Mouse (Mus musculus): ENCODE data around the gene Cog7.

DNA sequence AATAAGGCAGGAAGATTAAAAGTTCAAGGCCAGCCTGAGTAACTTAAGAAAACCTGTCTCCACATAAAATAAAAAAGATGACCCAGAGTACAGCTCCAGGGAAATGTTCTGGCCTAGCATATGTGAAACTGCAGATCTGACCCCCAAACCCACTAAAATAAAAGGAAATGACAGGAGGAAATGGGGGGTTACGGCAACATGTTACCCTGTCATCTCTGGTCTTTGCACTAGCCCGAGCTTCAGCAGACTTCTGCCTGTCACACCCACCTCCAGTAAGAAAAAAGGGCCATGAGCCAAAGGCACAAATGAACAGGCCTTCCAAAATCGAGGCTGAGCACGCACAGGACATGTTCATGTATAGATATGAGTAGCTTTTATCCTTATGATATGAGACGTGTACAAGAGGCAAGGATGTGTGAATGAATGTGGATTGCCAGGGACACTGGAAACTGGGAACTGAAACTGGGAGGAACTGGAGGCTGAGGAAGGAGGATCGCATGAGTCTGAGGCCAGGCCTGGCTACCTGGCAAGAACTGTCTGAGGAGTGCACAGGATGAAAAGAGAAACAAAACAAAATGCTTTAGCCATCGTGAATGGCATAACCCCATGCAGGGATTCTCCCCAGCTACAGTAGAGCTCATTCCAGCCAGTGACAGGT lies 19.5 kb downstream of the Cog7 start:
- TF ChIP-seq CTCF (IDR thresholded peaks at IDR 0.05; ENCODE audit: low read depth, low read length) (no peak), TAL1 (conservative IDR thresholded peaks at IDR 0.05; ENCODE audit: low read depth, low read length) (no peak), GATA1 (IDR thresholded peaks at IDR 0.05; ENCODE audit: borderline replicate concordance, low read length) (no peak), POLR2AphosphoS5 (IDR thresholded peaks at IDR 0.05; ENCODE audit: insufficient replicate concordance, low read depth, low read length) (no peak), GATA2 (IDR thresholded peaks at IDR 0.05; ENCODE audit: borderline replicate concordance, low read depth, low read length) (no peak)

Measured in G1E (cell line).